Mouse (Mus musculus): Measurements from ENCODE around the gene Plod3.

DNA sequence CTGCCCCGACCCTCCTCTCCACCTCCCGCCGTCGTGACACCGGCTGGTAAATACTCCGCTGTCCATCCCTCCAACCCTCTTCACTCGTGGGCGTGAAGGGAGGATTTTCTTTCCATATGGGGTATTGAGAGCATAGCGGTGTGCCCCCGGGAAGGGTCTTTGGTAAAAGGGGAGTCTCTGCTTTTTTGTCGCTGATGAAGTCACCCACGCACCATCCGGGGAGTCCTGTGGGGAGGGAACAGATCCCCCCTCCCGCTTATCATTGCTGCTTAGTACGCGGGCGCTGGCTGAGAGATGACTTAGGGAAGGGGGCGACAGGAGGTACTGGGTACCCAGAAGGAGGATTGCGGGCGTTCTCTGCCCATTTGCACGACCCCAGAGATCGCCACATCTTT is 43.6 kb downstream of the Plod3 start:
- TF ChIP-seq CTCF (IDR thresholded peaks at IDR 0.05; ENCODE audit: low read depth) (no peak), EP300 (optimal IDR thresholded peaks at IDR 0.05) (no peak)

All from stomach, postnatal 0 days (tissue).